Comparison of ENCODE assay signal across 8 mouse cellular contexts in genomic region chr4:106847591-106848289, GRCm38 (mm10). TPM values are rescaled to one million over a fixed set of nuclear protein-coding genes. Genes with fewer than 3 reads are reported as not detected.
DNase-seq lines count a peak whose midpoint lies in the region; ATAC-seq lines count a peak whose summit lies in the region.

No protein-coding gene starts in this region.

- H3K9me3 ChIP-seq in forebrain, embryonic 15.5 days = no peaks in the 10 kb centered on the region
- H3K9me3 ChIP-seq in hindbrain, embryonic 12.5 days (replicated peaks) = no peaks in the 10 kb centered on the region
- H3K9me3 ChIP-seq in neural tube, embryonic 12.5 days = no peaks in the 10 kb centered on the region

- no peak overlapping the region for H3K4me3 ChIP-seq in forebrain, embryonic 15.5 days
- no peak overlapping the region for H3K4me3 ChIP-seq in hindbrain, embryonic 12.5 days
- no peak overlapping the region for H3K4me3 ChIP-seq in neural tube, embryonic 12.5 days

- no peaks in the 10 kb centered on the region for H3K27me3 ChIP-seq in forebrain, embryonic 15.5 days
- no peaks in the 10 kb centered on the region for H3K27me3 ChIP-seq in hindbrain, embryonic 12.5 days
- no peaks in the 10 kb centered on the region for H3K27me3 ChIP-seq in neural tube, embryonic 12.5 days (replicated peaks)

- no peaks in the 10 kb centered on the region for H3K36me3 ChIP-seq in forebrain, embryonic 15.5 days
- no peaks in the 10 kb centered on the region for H3K36me3 ChIP-seq in hindbrain, embryonic 12.5 days
- no peaks in the 10 kb centered on the region for H3K36me3 ChIP-seq in neural tube, embryonic 12.5 days

- no peak overlapping the region for H3K9ac ChIP-seq in forebrain, embryonic 15.5 days (replicated peaks)
- H3K9ac ChIP-seq in hindbrain, embryonic 12.5 days = no peak overlapping the region
- H3K9ac ChIP-seq in neural tube, embryonic 12.5 days = no peak overlapping the region

- no peak overlapping the region for H3K4me2 ChIP-seq in forebrain, embryonic 15.5 days (replicated peaks)
- peak overlapping the region; percentile 15 for H3K4me2 ChIP-seq in hindbrain, embryonic 12.5 days (replicated peaks)
- peak overlapping the region; percentile 38 for H3K4me2 ChIP-seq in neural tube, embryonic 12.5 days (replicated peaks)

- H3K27ac ChIP-seq in forebrain, embryonic 15.5 days (replicated peaks) = peak overlapping the region; percentile 33
- H3K27ac ChIP-seq in hindbrain, embryonic 12.5 days = peak overlapping the region; percentile 72
- H3K27ac ChIP-seq in neural tube, embryonic 12.5 days = 0 out of 2 replicates have a peak overlapping the region, but pooled peaks have one; percentile 15

- H3K4me1 ChIP-seq in forebrain, embryonic 15.5 days = peaks cover 19% of the 10 kb centered on the region
- H3K4me1 ChIP-seq in hindbrain, embryonic 12.5 days = peaks cover 23% of the 10 kb centered on the region
- peaks cover 18% of the 10 kb centered on the region for H3K4me1 ChIP-seq in neural tube, embryonic 12.5 days

- WGBS in forebrain, embryonic 15.5 days = 18% methylated on average over 9 of the region's 9 CpGs
- WGBS in hindbrain, embryonic 12.5 days = 17% methylated on average over 9 of the region's 9 CpGs
- 21% methylated on average over 9 of the region's 9 CpGs for WGBS in neural tube, embryonic 12.5 days

- peak; percentile 75 for DNase-seq in testis, postnatal 10 days (ENCODE audit: low spot score)
- no peak for DNase-seq in testis, postnatal 14 days (ENCODE audit: low spot score)
- DNase-seq in liver = peak; percentile 68

- ATAC-seq in forebrain, embryonic 15.5 days (replicated peaks) = peak; percentile 54
- ATAC-seq in hindbrain, embryonic 12.5 days (ENCODE audit: low FRiP score) = peak; percentile 64
- no peak for ATAC-seq in neural tube, embryonic 12.5 days (ENCODE audit: low FRiP score, low read depth)
- ATAC-seq in frontal cortex, adult (ENCODE audit: low TSS enrichment) = no peak
- no peak for ATAC-seq in inflammation-experienced regulatory T-cells, adult 6 months

RNA-seq across cellular contexts. Expression of gene Acot11, which starts 42.9 kb away (rescaled TPM):
- 0.92 and 1.3 TPM in 2 replicates for polyA plus RNA-seq in forebrain, embryonic 15.5 days (2015; fragmentation: Nextera tagmentation; extraction: Ambion mirVana)
- 2.4 TPM in 2 replicates for polyA plus RNA-seq in hindbrain, embryonic 12.5 days (2016; fragmentation: Nextera tagmentation; extraction: Ambion mirVana)
- polyA plus RNA-seq in neural tube, embryonic 12.5 days (2016; fragmentation: Nextera tagmentation; extraction: Ambion mirVana) = 1.5 TPM in 2 replicates
- polyA plus RNA-seq in inflammation-experienced regulatory T-cells, adult 6 months (2017; shearing (Covaris generic)) = 1 to 10 TPM; 3.5 to 9.2 (median 5.8) TPM

Comparison
In these comparisons a context has a peak if more than half of its experiments do, and no peak if none do; other contexts are left out.
1. ATAC-seq: peak in forebrain, embryonic 15.5 days (single experiment) and hindbrain, embryonic 12.5 days (single experiment); none in neural tube, embryonic 12.5 days (single experiment), frontal cortex, adult (single experiment) and inflammation-experienced regulatory T-cells, adult 6 months (single experiment).
2. H3K27ac ChIP-seq: peak in every context shown above with its lines; median percentile 72 in hindbrain, embryonic 12.5 days; 33 in forebrain, embryonic 15.5 days; 15 in neural tube, embryonic 12.5 days.